Mouse (Mus musculus) neural tube, embryonic 12.5 days (tissue): ENCODE measurements around the gene F2. TPM values are rescaled to one million over a fixed set of nuclear protein-coding genes. Genes with fewer than 3 reads are reported as not detected.

ENCODE experiments used
- ATAC-seq: fragments of 200-750 bp; cut with Nextera tagmentation; 2 replicates; pipeline ENCODE4 v1.8.0; 2017; ENCODE audit warnings: low read depth, mild to moderate bottlenecking, moderate TSS enrichment, moderate library complexity; ENCODE audit not compliant: low FRiP score
- H3K27ac ChIP-seq: fragments of 300-500 bp; sonication (generic); 2 replicates; pipeline ENCODE4 v1.5.1; 2016
- H3K27me3 ChIP-seq: fragments of 300-500 bp; sonication (generic); replicated peaks from 2 replicates; pipeline ENCODE4 v1.6.1; 2016; ENCODE audit warnings: mild to moderate bottlenecking
- H3K36me3 ChIP-seq: fragments of 300-500 bp; sonication (generic); 2 replicates; pipeline ENCODE4 v1.6.1; 2016; ENCODE audit warnings: mild to moderate bottlenecking
- H3K4me1 ChIP-seq: fragments of 300-500 bp; sonication (generic); 2 replicates; pipeline ENCODE4 v1.6.1; 2016
- H3K4me2 ChIP-seq: fragments of 300-500 bp; sonication (generic); replicated peaks from 2 replicates; pipeline ENCODE4 v1.6.1; 2016; ENCODE audit warnings: mild to moderate bottlenecking
- H3K4me3 ChIP-seq: fragments of 300-500 bp; sonication (generic); 2 replicates; pipeline ENCODE4 v1.5.1; 2016
- H3K9ac ChIP-seq: fragments of 300-500 bp; sonication (generic); 2 replicates; pipeline ENCODE4 v1.6.1; 2016; ENCODE audit warnings: mild to moderate bottlenecking
- H3K9me3 ChIP-seq: fragments of 300-500 bp; sonication (generic); 2 replicates; pipeline ENCODE4 v1.6.1; 2016; ENCODE audit warnings: mild to moderate bottlenecking
- WGBS: fragments of 180-500 bp; shearing (Covaris S2); methylation state at CpG from one replicate; pipeline ENCODE4 v1.1.7; 2016; 5-methylcytosine and 5-hydroxymethylcytosine counted together
- polyA plus RNA-seq: library from polyadenylated mRNA; unstranded; fragments of >200 nt; fragmentation: Nextera tagmentation; extraction: Ambion mirVana; gene quantifications from 2 replicates; pipeline ENCODE4 v1.2.1, GENCODE M21; 2016

F2 gene
- polyA plus RNA-seq, 1 experiment from 2014 or later = 0.15 TPM

DNA sequence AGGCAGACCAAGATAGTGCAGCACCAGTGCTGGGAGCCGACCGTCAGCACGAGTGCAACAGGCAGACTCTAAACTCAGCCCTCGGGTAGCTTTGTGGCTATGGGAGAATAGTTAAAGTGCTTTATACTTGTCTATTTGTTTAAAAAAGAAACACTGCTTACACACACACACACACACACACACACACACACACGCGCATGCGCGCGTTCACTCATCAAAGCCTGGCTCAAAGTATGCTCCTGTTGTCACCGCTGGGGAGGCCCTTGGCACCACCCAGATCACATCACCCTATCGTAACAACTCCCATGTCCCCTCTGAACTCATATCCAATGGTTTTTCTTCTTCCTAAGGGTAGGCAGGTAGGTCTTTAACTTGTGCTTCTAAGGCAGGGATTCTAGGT is 7.8 kb upstream of the F2 start:
- Histone ChIP-seq H3K4me2 (no peak overlapping the region), H3K27me3 (no peaks in the 10 kb centered on the region), H3K27ac (no peak overlapping the region), H3K9ac (no peak overlapping the region), H3K9me3 (no peaks in the 10 kb centered on the region), H3K4me3 (no peak overlapping the region), H3K4me1 (peaks cover 7% of the 10 kb centered on the region), H3K36me3 (peaks cover 56% of the 10 kb centered on the region)
- WGBS = 97% methylated on average over 11 of the region's 11 CpGs
- ATAC-seq = no peak

DNA sequence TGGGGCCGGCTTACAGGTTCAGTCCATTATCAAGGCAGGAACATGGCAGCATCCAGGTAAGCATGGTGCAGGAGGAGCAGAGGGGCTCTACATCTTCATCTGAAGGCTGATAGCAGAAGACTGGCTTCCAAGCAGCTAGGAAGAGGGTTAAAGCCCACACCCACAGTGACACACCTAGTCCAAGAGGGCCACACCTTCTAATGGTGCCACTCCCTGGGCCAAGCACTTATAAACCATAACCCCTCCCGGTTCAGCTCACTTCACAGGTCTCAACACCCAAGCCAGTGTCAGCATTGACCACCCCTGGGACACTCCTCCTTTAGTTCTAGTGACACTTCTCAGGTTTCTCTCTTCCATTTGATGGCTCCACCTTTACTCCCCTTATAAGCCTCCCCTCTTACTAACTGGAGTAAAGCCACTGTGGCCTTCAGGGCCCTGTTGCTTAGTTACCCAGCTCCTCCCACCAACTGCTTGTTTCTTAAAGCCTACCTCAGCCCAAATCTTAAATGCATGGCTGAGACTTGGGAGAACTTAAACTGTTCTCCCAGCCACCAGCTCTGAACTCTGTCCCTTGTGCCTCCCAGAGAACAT is 6.7 kb upstream of the F2 start:
- no peak overlapping the region for H3K27ac ChIP-seq
- no peak overlapping the region for H3K4me2 ChIP-seq
- H3K27me3 ChIP-seq = no peaks in the 10 kb centered on the region
- no peak for ATAC-seq
- no peaks in the 10 kb centered on the region for H3K9me3 ChIP-seq
- peaks cover 55% of the 10 kb centered on the region for H3K36me3 ChIP-seq
- H3K4me1 ChIP-seq = no peaks in the 10 kb centered on the region
- no peak overlapping the region for H3K4me3 ChIP-seq
- H3K9ac ChIP-seq = no peak overlapping the region
- 89% methylated on average over 2 of the region's 2 CpGs for WGBS

DNA sequence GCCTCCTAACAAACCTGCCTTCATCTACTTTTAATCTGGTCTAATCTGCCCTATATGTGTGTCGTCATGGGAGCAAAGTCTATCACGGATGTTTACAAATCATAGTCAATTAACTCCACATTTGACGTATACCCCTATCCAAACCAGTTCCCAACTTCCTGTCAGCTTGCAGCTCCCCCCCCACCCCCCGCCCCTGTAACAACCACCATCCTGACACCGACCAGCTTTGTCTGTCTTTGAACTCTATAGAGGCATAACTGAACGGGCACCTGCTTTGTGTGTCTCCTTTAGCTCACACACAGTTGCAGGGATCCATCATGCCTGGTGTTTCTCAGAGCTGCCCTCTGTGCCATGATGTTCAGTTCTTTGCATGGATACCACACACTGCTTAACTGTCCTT is 2.7 kb upstream of the F2 start:
- no peaks in the 10 kb centered on the region for H3K9me3 ChIP-seq
- peaks cover 15% of the 10 kb centered on the region for H3K36me3 ChIP-seq
- no peak overlapping the region for H3K9ac ChIP-seq
- ATAC-seq = no peak
- no peak overlapping the region for H3K4me3 ChIP-seq
- WGBS = 86% methylated on average over 6 of the region's 6 CpGs
- no peak overlapping the region for H3K4me2 ChIP-seq
- H3K4me1 ChIP-seq = no peaks in the 10 kb centered on the region
- H3K27me3 ChIP-seq = no peaks in the 10 kb centered on the region
- no peak overlapping the region for H3K27ac ChIP-seq

DNA sequence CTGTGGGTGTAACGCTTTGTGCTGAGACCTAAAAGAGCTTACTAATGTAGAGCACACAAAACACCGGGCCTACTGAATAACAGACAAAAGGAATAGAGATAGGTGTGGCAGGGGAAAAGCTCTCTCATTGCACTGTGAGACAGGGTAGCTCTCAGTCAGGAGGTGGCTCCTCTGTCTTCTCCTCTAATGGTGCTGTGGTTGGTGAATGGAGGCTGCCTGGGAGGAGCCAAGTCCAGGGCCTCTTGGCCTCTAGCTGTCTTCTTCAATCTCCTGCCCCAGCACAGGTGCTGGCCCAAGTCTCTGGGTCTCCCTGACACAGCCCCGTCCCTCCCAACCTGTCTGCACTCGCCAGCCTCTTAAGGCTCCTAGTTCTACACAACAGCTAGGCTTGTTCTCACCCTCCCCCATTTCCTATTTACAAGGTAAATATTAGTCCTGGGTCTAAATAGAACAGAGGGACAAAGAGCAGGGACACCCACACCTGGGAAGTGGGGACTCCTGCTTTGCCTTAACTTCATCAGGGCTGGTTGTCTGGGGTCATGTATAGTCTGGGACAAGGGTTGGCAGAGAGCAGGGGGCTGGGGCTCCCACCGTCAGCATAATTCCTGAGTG is 619 bp upstream of the F2 start:
- H3K4me1 ChIP-seq = no peaks in the 10 kb centered on the region
- 82% methylated on average over 5 of the region's 5 CpGs for WGBS
- no peaks in the 10 kb centered on the region for H3K27me3 ChIP-seq
- no peaks in the 10 kb centered on the region for H3K9me3 ChIP-seq
- no peak overlapping the region for H3K4me2 ChIP-seq
- no peak for ATAC-seq
- H3K27ac ChIP-seq = no peak overlapping the region
- no peak overlapping the region for H3K4me3 ChIP-seq
- no peak overlapping the region for H3K9ac ChIP-seq
- no peaks in the 10 kb centered on the region for H3K36me3 ChIP-seq

DNA sequence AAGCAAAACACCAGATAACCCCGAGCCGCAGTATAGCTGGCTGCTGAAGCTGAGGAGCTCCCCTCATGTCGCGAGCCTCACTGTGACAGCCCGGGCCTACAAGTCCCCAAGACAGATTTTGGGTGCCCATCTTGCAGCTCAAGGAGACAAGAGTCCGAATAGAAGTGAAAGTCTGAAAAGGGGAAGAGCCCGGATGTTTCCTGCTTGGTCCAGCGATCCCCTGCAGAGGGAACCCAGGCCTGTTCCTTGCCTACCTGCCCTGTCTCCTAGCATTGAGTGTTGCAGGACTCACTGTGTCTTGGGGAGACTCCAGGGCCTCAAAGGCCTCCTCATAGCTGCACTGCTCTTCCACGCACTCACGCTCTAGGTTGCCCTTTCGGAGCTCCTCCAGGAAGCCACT is 728 bp downstream of the F2 start:
- Histone ChIP-seq H3K9me3 (no peaks in the 10 kb centered on the region), H3K9ac (no peak overlapping the region), H3K36me3 (no peaks in the 10 kb centered on the region), H3K4me1 (no peaks in the 10 kb centered on the region), H3K4me3 (no peak overlapping the region), H3K4me2 (no peak overlapping the region), H3K27me3 (no peaks in the 10 kb centered on the region), H3K27ac (no peak overlapping the region)
- 85% methylated on average over 11 of the region's 11 CpGs for WGBS
- ATAC-seq = no peak

DNA sequence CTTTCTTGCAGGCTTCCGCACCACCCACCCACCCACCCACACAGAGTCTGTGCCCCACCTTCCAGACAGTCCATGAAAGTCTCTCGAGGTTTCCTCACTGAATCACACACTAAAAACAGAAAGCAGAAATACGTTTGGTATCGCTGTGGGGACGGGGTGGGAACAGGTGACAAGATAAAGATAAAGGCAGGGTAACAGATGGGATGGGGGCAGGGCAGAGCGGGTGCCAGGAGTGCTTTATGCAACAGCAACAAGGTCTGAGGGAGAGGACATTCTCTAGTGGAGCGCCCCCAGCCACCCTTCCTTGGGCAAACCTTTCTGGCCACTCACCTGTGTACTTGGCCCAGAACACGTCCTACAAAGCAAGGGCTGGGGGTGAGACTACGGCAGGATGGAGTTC is 1.4 kb downstream of the F2 start:
- no peak for ATAC-seq
- no peaks in the 10 kb centered on the region for H3K9me3 ChIP-seq
- no peaks in the 10 kb centered on the region for H3K27me3 ChIP-seq
- no peaks in the 10 kb centered on the region for H3K4me1 ChIP-seq
- no peak overlapping the region for H3K27ac ChIP-seq
- no peak overlapping the region for H3K9ac ChIP-seq
- 86% methylated on average over 9 of the region's 9 CpGs for WGBS
- H3K4me2 ChIP-seq = no peak overlapping the region
- no peaks in the 10 kb centered on the region for H3K36me3 ChIP-seq
- H3K4me3 ChIP-seq = no peak overlapping the region

DNA sequence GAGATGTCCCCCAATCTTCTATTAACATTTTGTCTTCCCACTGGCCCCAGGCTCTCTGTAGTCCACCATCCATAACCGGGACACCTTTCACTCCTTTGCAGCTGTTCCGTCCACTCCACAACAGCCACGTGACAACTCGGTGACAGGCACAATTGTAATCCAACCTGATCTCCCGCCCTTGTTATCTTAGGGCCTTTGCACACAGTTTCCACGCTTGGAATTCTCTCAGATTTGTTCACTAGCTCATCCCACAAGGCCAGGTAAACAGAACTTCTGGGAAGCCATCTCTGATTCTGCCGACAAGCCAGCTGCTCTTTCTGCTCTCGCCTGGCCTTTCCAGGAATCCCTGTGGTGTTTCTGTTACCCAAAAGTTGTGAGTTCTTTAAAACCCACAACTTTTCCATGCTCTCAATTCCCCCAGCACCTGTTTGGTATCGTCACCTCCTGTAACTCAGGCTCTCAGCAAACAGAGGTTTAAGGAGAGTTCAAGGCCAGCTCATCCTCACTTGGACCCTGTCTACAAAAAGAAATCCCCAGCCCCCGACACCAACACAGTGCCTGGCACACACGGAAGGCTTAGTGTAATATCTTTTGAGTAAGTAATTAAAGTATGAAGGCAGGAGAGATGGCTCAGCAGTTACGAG is 2.8 kb downstream of the F2 start:
- H3K9me3 ChIP-seq = no peaks in the 10 kb centered on the region
- H3K4me2 ChIP-seq = no peak overlapping the region
- no peaks in the 10 kb centered on the region for H3K4me1 ChIP-seq
- no peak overlapping the region for H3K27ac ChIP-seq
- no peak for ATAC-seq
- H3K36me3 ChIP-seq = no peaks in the 10 kb centered on the region
- no peak overlapping the region for H3K4me3 ChIP-seq
- H3K9ac ChIP-seq = no peak overlapping the region
- H3K27me3 ChIP-seq = no peaks in the 10 kb centered on the region
- 83% methylated on average over 12 of the region's 12 CpGs for WGBS

DNA sequence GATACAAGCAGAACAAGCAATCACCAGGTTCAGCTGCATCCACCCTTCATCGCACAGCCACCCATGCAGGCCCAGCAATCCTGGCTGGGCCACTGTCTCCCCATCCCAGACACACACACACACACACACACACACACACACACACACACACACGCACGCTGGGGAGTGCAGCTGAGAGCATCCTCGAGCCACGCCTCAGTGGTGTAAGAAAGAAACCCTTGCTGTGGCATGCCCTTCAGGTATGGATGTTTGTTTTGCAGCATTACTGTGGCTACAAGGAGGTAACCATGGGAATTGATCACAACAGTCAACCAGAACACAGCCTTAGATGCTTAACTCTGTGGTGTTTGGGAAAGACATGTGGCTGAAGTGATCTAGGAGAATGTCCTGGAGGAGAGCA is 3.9 kb downstream of the F2 start:
- no peak overlapping the region for H3K27ac ChIP-seq
- no peaks in the 10 kb centered on the region for H3K9me3 ChIP-seq
- no peak overlapping the region for H3K4me3 ChIP-seq
- WGBS = 76% methylated on average over 5 of the region's 5 CpGs
- H3K36me3 ChIP-seq = no peaks in the 10 kb centered on the region
- no peaks in the 10 kb centered on the region for H3K27me3 ChIP-seq
- H3K4me2 ChIP-seq = no peak overlapping the region
- ATAC-seq = no peak
- H3K4me1 ChIP-seq = no peaks in the 10 kb centered on the region
- no peak overlapping the region for H3K9ac ChIP-seq

DNA sequence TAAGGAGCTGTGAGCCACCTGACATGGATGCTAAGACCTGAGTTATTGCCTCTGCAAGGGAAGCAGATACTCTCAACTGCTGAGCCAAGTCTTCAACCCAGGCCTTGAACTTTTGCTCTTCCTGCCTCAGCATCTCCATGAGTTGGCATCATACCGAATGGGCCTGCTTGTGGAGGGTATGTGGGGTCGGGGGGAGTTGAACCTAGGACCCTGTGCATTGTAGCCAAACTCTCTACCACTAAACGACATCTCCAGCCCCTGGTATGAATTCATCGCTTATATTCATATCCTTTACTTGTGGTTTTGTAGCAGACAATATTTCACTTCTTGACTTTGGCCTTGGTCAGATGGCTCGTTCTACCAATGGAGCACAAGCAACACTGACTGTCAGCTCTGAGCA is 4.4 kb downstream of the F2 start:
- WGBS = 85% methylated on average over 5 of the region's 5 CpGs
- ATAC-seq = no peak

DNA sequence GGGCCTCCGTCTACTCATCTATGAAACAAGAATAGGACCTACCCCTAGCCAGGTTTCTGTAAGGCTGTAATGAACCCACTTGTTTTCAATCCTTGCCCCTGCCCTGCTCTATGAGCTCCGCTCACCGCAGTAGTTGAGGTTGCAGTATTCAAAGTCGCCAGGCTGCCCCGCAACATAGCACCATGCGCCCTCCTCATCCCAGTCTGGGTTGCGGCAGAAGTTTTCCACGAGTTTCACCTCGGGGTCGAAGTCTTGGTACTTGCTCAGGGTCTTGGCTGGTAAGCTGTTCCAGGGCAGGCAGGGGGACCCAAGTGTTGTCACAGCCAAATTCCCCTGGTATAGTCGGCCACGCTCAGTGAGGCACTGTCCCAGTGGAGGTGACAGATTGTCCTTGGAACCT is 5.8 kb downstream of the F2 start:
- H3K4me1 ChIP-seq = no peaks in the 10 kb centered on the region
- H3K9me3 ChIP-seq = no peaks in the 10 kb centered on the region
- H3K9ac ChIP-seq = no peak overlapping the region
- ATAC-seq = no peak
- H3K36me3 ChIP-seq = no peaks in the 10 kb centered on the region
- no peaks in the 10 kb centered on the region for H3K27me3 ChIP-seq
- H3K4me3 ChIP-seq = no peak overlapping the region
- H3K4me2 ChIP-seq = no peak overlapping the region
- 93% methylated on average over 12 of the region's 12 CpGs for WGBS
- H3K27ac ChIP-seq = no peak overlapping the region

More for the DNA sequence above, 4.4 kb downstream of the F2 start:
- Histone ChIP-seq H3K27ac (no peak overlapping the region), H3K36me3 (no peaks in the 10 kb centered on the region), H3K4me1 (no peaks in the 10 kb centered on the region), H3K9ac (no peak overlapping the region), H3K4me3 (no peak overlapping the region), H3K4me2 (no peak overlapping the region), H3K27me3 (no peaks in the 10 kb centered on the region), H3K9me3 (no peaks in the 10 kb centered on the region)

DNA sequence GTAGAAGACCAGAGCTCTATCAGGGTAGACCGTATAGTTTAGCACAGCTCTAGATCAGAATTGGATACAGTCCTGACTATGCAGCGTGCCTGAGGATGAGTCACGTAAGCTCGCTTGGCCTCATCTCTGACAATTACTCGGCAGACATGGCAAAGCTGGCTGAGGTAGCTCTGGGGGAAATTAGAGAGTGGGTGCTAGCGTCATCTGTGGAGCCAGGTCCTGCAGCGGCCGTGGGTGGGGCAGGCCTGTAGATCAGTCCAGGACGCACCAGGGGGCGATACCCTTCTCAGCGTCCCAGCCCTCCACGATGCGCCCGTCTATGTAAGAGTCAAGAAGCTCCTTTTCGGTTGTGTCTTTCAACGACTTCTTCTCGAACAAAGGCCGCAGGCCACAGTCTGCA is 6.5 kb downstream of the F2 start:
- H3K4me1 ChIP-seq = no peaks in the 10 kb centered on the region
- no peaks in the 10 kb centered on the region for H3K9me3 ChIP-seq
- WGBS = 85% methylated on average over 18 of the region's 18 CpGs
- no peak overlapping the region for H3K4me2 ChIP-seq
- ATAC-seq = no peak
- H3K27me3 ChIP-seq = no peaks in the 10 kb centered on the region
- H3K9ac ChIP-seq = no peak overlapping the region
- H3K36me3 ChIP-seq = no peaks in the 10 kb centered on the region
- no peak overlapping the region for H3K4me3 ChIP-seq
- no peak overlapping the region for H3K27ac ChIP-seq

DNA sequence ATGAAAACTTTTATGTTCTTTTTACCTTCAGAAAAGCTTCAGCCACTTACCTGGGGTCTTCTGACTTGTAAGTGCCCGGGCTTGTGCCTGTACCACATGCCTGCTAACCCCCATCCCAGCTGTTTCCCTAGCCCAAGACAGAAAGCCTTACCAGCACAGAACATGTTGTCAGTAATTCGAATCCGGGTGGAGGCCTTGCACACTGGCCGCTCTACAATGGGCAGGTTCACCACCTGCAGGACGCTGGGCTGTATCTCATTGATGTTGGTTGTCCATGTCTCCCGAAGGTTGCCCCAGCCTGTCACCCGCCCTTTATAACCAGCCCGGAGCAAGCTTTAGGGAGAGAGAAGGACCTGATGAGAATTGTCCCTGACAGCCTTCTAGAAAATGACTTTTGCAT is 8.0 kb downstream of the F2 start:
- Histone ChIP-seq H3K9me3 (no peaks in the 10 kb centered on the region), H3K4me1 (no peaks in the 10 kb centered on the region), H3K36me3 (peaks cover 3% of the 10 kb centered on the region; the same call in 1 of the 2 replicates), H3K27ac (no peak overlapping the region), H3K27me3 (no peaks in the 10 kb centered on the region), H3K4me2 (no peak overlapping the region), H3K9ac (no peak overlapping the region), H3K4me3 (no peak overlapping the region)
- no peak for ATAC-seq
- WGBS = 88% methylated on average over 8 of the region's 8 CpGs

DNA sequence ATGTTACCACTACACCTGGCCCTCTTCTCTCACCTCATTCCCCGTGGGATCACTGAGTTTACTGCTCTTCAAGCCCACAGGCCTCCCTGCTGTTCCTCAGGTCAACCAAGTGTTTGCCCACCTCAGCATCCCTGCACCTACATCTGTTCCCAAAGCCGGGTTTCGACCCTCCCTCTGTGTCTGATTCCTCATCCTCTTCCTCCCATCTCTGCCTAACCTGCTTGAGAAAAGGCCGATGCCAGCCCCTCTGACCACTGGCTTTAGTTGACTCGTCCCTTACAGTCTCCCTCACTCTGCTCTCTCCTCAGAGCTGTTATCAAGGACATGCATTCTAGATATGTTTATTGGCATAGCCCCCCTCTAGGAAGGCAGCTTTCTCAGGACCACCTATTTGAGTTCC is 8.7 kb downstream of the F2 start:
- Histone ChIP-seq H3K36me3 (peaks cover 8% of the 10 kb centered on the region), H3K4me3 (no peak overlapping the region), H3K4me2 (no peak overlapping the region), H3K4me1 (no peaks in the 10 kb centered on the region), H3K27me3 (no peaks in the 10 kb centered on the region), H3K27ac (no peak overlapping the region), H3K9ac (no peak overlapping the region), H3K9me3 (no peaks in the 10 kb centered on the region)
- ATAC-seq = no peak
- 80% methylated on average over 5 of the region's 5 CpGs for WGBS
